Mouse (Mus musculus): ENCODE results near the gene Cryba4. TPM values are rescaled to one million over a fixed set of nuclear protein-coding genes. Genes with fewer than 3 reads are reported as not detected.
A peak's percentile ranks its signal among the peaks of the same experiment; 100 is the strongest.

The Cryba4 gene
- total RNA-seq, 2 experiments from 2014 or later: 95.8 to 126 TPM

- DNase-seq (ENCODE audit: low spot score in 2 of 2): peak; percentile 92 to 94
Measured at GRCm38 (mm10) chr5:112240761-112241160, 11.6 kb downstream of the Cryba4 start.

DNA sequence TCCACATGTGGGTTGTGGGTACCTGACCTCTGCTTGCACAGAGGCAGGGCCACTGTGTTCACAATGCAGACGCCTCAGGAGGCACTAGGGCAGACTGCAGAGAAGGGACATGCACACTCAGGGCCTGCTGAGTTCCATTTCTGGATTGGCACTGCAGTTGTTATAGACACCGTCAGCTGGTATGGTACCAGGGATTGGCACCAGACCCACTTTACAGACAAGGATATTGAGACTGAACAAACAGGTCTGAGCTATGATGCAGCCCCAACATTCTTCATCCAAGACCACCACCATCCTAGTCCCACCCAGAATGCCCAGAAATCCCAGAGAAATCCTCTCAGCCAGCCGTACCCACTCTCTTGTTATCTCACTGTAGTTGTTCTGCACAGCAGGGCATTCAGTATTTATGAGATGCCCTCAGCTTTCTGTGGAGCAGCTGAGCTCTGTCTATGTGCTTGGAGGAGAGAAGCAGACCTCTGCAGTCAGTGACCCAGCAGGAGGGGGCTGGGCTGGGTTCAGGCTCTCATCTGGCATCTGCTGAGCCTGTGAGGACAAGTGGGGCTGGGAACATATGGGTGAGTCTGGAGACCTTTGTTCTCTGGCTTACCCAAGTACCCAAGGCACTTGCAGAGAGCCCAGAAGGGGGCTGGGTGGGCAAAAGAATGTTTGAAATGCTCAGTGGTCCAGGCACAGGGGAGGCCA, 13.4 kb downstream of the Cryba4 start:
- DNase-seq (ENCODE audit: low spot score in 2 of 2): no peak

DNA sequence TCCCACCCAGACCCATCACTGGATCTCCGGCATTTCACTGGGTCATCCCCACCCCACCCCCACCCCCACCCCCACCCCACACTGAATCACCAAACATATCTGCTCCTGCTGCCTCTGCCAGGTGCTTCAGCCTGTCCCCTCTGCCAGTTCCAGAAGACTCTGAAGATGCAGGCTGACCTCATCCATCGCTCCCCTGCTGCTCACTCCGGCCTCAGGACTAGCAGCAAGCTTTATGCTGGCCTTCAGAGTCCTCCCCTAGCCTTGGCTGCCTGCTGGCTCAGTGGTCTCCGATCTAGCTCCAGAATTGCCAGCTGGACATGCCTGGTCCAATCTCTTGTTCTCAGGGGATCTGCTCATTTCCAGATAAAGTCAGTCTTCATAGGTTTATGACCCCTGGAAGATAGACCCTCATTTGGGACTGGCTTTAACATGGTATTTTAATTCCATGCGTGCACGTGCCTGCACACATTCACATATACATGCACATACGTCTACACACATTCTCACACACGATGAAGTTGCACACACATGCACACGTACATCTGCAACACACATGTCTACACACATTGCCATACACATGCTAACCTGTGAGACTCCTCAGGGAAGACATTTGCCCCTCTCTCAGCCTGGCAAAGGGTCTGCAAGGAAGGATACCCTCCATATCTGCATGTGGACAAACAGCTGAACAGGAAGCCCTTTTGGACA, 14.3 kb downstream of the Cryba4 start:
- no peak for DNase-seq (ENCODE audit: low spot score in 2 of 2)

- no peak for DNase-seq (ENCODE audit: low spot score in 2 of 2)
Measured at GRCm38 (mm10) chr5:112237439-112237838, 14.9 kb downstream of the Cryba4 start.

GRCm38 (mm10) chr5:112236631-112237030, 15.7 kb downstream of the Cryba4 start:
- no peak for DNase-seq (ENCODE audit: low spot score in 2 of 2)

DNA sequence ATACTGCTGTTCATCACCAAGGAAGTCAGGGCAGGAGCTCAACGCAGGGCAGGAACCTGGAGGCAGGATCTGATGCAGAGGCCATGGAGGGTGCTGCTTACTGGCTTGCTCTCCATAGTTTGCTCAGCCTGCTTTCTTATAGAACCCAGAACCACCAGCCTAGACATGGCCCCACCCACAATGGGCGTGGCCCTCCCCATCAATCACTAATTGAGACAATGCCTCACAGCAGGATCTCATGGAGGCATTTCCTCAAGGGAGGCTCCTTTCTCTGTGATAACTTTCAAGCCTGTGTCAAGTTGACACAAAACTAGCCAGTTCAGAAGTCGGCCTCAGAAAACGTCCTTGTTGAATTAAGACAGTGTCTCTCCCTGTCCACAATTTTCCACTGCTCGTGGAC, 16.5 kb downstream of the Cryba4 start:
- DNase-seq (ENCODE audit: low spot score in 2 of 2): no peak

- DNase-seq (ENCODE audit: low spot score in 2 of 2): no peak
Measured at GRCm38 (mm10) chr5:112228240-112229076, 23.9 kb downstream of the Cryba4 start.

- DNase-seq (ENCODE audit: low spot score in 2 of 2): no peak
Measured at GRCm38 (mm10) chr5:112227898-112228239, 24.4 kb downstream of the Cryba4 start.

DNA sequence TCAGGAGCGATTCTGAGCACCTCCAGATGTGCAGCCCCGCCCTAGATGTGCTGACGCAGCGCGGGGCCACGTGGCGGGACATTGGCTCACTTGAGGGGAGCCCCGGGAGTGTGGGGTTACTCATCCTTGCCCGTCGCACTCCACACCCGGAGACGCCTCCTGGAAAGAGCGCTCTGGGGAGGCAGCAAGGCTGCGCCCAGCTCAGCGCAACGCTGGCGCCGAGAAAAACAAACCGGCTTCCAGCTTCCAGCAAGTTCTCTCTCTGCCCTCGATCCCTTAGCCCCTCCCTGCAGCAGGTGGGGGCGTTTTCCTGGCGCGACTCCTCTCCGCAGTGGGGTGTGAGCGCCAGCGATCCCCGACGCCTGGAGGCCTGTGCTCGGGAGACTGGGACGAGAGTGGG, 25.0 kb downstream of the Cryba4 start:
- DNase-seq (ENCODE audit: low spot score in 2 of 2): no peak

GRCm38 (mm10) chr5:112225591-112225990, 26.7 kb downstream of the Cryba4 start:
- no peak for DNase-seq (ENCODE audit: low spot score in 2 of 2)

DNA sequence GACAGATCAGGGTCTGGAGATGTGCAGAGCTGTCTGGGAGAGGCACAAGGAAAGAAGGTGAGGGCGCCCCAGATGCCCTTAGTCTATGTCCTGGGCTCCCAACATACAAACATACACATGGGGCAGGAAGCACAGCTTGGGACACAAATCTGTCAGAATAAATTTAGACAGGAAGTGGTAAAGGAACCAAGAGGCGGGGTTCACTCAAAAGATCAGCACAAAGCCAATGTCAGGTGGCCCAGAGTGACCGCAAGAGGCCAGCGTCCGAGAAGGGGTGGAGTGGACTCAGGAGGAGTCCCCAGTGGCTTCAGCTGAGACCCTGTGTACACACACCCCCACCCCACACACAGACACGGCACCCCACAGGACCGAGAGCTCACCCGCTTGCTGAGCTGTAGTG, 32.1 kb downstream of the Cryba4 start:
- DNase-seq (ENCODE audit: low spot score in 2 of 2): no peak

DNA sequence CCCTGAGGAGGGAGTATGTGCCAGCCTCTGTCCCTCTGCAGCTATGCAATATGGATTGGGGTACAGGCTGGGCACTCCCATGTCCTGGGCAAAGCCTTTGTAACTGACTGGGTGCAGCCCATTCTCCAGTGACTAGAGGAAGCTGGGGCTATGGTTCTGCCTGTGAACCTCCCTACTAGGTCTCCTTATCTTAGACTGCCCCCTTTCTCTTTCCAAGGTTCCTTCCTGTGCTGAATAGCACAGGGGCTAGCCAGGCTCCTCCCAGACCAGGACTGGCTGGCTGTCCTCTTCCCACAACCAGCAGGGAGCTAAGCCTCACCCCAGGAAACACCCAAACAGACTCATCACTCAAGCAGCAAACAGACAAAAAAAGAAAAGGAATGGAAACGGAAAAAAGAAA, 32.9 kb downstream of the Cryba4 start:
- DNase-seq (ENCODE audit: low spot score in 2 of 2): no peak

DNA sequence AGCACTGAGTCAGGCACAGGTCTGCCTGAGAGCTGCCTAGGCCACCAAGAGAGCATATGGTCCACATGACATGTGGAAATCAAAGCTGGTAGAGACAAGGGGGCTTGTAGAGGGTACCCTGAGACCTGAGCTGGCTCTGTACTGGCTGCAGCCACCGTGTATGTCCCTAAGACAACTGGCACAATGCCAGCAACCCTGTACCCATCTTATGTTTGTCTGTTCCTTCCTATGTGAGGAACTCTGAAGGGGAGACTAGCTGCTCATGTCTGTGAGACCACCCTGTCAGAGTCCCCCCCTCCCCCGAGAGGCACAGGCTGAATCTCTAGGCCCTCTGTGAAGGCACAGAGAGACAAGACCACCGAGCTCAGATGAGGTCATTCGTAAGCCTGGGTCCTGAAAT, 33.6 kb downstream of the Cryba4 start:
- DNase-seq (ENCODE audit: low spot score in 2 of 2): no peak

DNA sequence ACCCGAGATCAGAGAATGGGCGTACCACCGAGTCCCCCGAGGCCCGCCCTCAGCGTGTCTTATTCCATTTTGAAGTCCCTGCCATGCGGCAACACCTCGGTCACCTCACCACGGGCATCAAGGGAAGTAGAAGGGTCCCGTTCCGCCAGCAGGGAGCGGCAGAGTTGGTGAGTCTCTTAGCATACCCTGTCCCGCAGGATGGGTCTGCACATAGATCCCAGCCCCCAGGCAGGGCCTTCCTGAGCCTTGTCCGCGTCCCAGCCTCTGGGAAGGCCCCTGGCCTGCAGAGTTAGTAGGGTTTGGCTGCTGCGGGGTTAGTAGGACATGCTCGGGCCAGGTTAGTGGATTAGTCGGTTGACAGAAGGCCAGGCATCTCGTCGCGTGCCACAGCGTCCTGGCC, 35.3 kb downstream of the Cryba4 start:
- DNase-seq (ENCODE audit: low spot score in 2 of 2): no peak

DNA sequence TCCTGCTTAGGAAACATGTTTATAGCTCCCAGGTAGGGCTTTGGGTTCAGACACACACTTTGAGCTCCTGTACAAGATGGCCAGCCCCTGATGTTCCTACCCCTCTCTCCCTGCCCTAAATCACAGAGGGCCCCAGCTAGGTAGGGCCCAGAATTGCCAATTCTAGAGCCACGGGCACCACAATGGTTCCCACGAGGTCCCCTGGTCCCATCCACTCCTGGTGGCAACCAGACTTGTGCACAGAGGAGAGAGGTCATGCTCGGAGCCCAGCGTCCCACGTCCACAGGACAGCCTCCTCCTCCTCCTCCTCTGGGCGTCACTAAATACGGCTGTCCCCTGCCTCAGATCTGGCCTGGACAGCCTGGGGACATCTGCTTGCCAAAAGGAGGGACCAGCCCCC, 36.0 kb downstream of the Cryba4 start:
- DNase-seq (ENCODE audit: low spot score in 2 of 2): no peak

DNA sequence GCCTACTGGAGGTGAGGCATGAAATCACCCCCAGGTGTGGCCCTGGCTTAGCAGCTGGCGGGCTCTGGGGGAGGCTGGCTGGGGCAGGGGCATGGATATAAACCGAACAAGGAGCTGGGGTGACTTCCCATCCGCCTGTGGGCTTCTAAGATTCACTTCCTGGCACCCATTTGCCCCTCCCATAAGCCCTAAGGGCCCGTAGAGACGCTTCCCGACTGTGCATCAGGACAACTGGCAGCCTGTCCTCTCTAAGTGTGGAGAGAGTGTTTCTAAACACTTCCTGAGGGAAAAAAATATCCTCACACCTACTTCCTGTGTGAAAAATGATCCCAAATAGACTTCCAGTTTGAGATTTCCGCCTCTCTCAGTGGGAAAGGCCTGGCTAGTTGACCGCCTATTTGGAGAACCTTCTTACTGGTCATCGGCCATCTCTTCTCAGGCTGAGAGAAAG, 36.5 kb downstream of the Cryba4 start:
- no peak for DNase-seq (ENCODE audit: low spot score in 2 of 2)

DNA sequence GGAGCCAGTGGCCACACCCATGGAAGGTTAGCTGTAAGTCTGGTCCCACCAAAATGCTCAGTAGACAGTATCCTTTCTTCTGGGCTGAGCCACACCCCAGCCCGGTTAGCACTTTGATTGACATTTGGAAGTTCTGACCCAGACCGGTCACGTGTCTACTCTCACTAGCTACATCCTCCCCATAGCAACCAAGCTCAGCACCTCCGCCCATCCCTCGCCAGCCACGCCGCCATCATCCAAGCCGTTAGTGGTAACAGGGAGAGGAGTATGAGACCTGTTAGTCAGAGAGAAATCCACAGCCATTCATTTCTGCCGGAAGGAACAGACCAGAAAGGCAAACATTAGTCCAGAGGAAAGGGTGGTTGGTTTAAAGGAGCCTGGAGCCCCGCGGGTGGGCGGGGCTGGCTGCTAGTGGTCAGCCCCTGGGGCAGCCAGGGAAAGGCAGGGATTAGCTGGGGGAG, 37.0 kb downstream of the Cryba4 start:
- no peak for DNase-seq (ENCODE audit: low spot score in 2 of 2)

DNA sequence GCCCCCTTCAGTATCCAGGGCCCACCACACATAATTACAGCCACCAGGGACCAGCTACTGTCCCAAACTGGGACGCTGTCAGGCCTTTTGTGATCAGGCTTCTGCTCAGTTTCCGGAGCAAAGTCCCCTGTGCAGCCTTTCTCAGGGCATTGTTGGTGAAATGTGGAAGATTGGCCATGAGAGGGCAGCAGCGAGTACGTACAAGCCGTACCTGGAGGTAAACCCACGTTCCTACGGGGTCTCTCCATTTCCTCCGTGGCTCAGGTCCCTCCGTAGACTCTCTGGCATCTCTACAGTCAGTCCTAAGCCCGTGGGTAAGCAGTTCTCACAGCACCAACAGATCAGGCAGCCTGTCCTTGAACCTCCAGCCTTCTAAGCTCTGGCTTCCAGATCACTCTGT, 37.9 kb downstream of the Cryba4 start:
- DNase-seq (ENCODE audit: low spot score in 2 of 2): peak; percentile 26 to 61

DNA sequence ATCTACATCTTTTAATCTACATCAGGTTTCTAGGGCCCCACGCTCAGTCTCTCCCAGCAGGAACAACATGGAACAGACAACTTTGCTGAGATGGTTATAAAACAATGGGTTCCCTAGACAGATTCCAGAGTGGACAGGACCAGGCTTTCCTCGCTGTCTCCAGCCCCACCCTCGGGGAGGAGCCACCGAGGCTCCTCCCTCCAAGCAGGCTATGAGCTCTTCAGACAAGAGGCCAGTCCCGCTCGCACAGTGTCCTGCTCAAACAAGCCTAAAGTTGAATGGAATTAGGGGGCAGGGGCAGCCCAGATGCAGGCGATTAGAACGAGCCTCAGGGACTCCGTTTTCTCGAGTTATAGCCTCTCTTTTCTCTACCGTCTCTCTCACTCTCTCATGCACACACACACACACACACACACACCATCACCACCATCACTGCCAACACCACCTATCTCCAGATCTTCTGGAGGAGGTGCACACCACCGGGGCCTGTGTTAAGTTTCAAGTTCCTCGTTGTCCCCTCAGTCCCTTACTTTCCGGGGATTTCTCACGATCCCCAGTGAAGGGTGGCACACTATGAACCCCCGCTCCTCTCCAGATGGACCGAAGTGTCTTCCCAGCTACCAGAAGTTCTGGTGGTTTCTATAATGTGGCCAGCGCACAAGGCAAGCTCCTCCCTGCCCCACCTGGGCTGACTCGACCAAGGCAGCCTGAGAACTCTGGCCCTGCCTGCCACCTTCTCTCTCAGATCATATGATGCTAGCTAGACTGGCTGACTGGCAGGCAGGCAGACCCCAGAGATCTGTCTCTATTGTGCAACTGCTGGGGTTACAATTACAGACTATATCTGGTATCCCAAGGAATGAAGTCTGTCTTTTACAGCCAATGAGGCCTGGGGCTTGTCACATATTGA, 38.7 kb downstream of the Cryba4 start:
- DNase-seq (ENCODE audit: low spot score in 2 of 2): no peak

DNA sequence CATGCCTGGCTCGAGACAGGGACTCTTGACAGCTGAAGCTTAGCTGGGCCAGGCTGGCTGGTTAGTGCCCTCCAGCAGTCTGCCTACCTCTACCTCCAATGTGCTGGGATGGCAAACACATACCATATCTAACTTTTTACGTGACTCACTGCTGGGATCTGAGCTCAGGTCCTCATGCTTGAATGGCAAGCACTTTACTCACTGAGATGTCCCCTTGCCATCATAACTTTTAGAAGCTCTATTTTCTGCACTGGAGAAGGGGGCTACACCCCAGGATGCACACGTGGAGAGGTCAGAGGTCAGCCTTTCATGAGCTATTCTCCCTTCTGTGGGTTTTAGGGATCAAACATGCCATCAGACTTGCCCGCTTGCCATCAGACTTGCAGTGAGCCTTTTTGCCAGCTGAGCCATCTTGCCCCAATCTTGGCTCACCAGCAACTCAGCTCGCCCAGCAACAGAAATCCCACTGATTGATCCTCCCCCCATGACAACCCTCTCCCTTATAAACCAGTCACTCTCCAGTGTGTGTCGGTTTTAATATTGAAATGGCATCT, 39.5 kb downstream of the Cryba4 start:
- no peak for DNase-seq (ENCODE audit: low spot score in 2 of 2)

- no peak for DNase-seq (ENCODE audit: low spot score in 2 of 2)
Measured at GRCm38 (mm10) chr5:112211911-112212310, 40.4 kb downstream of the Cryba4 start.
